In genomic region chr4:143209997-143210396, GRCm38 (mm10) we compare ENCODE assay signal across 21 mouse cellular contexts. TPM values are rescaled to one million over a fixed set of nuclear protein-coding genes. Genes with fewer than 3 reads are reported as not detected.
DNase-seq lines count a peak whose midpoint lies in the region; ATAC-seq lines count a peak whose summit lies in the region.
"Had no signal": no experiment of that assay in that cellular context is flagged by ENCODE, and none has a peak within 500 bp of the region (broad histone marks: within the 10 kb centered on the region; RNA-seq: fewer than 3 reads in every experiment).

No protein-coding gene starts in this region.

- H3K9me3 ChIP-seq in hindbrain, embryonic 14.5 days (ENCODE audit: control insufficient read depth, low read length): no peaks in the 10 kb centered on the region
- H3K9me3 ChIP-seq in hindbrain, embryonic 16.5 days (ENCODE audit: control insufficient read depth, low read length): no peaks in the 10 kb centered on the region
- H3K9me3 ChIP-seq in midbrain, embryonic 15.5 days: no peaks in the 10 kb centered on the region
- H3K9me3 ChIP-seq in midbrain, embryonic 10.5 days (replicated peaks): no peaks in the 10 kb centered on the region
- no peaks in the 10 kb centered on the region for H3K9me3 ChIP-seq in midbrain, embryonic 16.5 days (replicated peaks; ENCODE audit: control insufficient read depth, low read length, poor library complexity, severe bottlenecking)
- no peaks in the 10 kb centered on the region for H3K9me3 ChIP-seq in kidney, embryonic 16.5 days (ENCODE audit: low read length)
- H3K9me3 ChIP-seq: embryonic facial prominence, embryonic 12.5 days; forebrain, embryonic 12.5 days; heart, embryonic 12.5 days; hindbrain, embryonic 15.5 days had no signal

- H3K36me3 ChIP-seq in hindbrain, embryonic 14.5 days (replicated peaks; ENCODE audit: control insufficient read depth, insufficient read depth): no peaks in the 10 kb centered on the region
- no peaks in the 10 kb centered on the region for H3K36me3 ChIP-seq in hindbrain, embryonic 16.5 days (ENCODE audit: control insufficient read depth, insufficient read depth, low read length)
- no peaks in the 10 kb centered on the region for H3K36me3 ChIP-seq in midbrain, embryonic 15.5 days (replicated peaks)
- H3K36me3 ChIP-seq in midbrain, embryonic 10.5 days: no peaks in the 10 kb centered on the region
- no peaks in the 10 kb centered on the region for H3K36me3 ChIP-seq in midbrain, embryonic 16.5 days (ENCODE audit: control insufficient read depth, insufficient read depth, low read length)
- no peaks in the 10 kb centered on the region for H3K36me3 ChIP-seq in splenic B cell, adult 2 months (ENCODE audit: control insufficient read depth, insufficient read depth, low read length, poor library complexity, severe bottlenecking)
- H3K36me3 ChIP-seq in kidney, embryonic 16.5 days (ENCODE audit: insufficient read depth, low read length): no peaks in the 10 kb centered on the region
- H3K36me3 ChIP-seq: embryonic facial prominence, embryonic 12.5 days; forebrain, embryonic 12.5 days; heart, embryonic 12.5 days; hindbrain, embryonic 15.5 days had no signal

- H3K27ac ChIP-seq in hindbrain, embryonic 14.5 days: no peak overlapping the region
- H3K27ac ChIP-seq in hindbrain, embryonic 16.5 days (ENCODE audit: low read depth, low read length): no peak overlapping the region
- no peak overlapping the region for H3K27ac ChIP-seq in midbrain, embryonic 15.5 days
- H3K27ac ChIP-seq in midbrain, embryonic 10.5 days (replicated peaks): no peak overlapping the region
- H3K27ac ChIP-seq in midbrain, embryonic 16.5 days (ENCODE audit: low read length): no peak overlapping the region
- no peak overlapping the region for H3K27ac ChIP-seq in kidney, embryonic 16.5 days (ENCODE audit: low read length)
- H3K27ac ChIP-seq: embryonic facial prominence, embryonic 12.5 days; forebrain, embryonic 12.5 days; heart, adult 2 months; hindbrain, embryonic 15.5 days had no signal

- H3K27me3 ChIP-seq in hindbrain, embryonic 14.5 days (ENCODE audit: control insufficient read depth, insufficient read depth, low read length): no peaks in the 10 kb centered on the region
- no peaks in the 10 kb centered on the region for H3K27me3 ChIP-seq in hindbrain, embryonic 16.5 days (replicated peaks; ENCODE audit: control insufficient read depth, insufficient read depth, low read length)
- H3K27me3 ChIP-seq in midbrain, embryonic 15.5 days (replicated peaks): no peaks in the 10 kb centered on the region
- 0 out of 2 replicates have a peak, but pooled peaks cover 5% of the 10 kb centered on the region for H3K27me3 ChIP-seq in midbrain, embryonic 10.5 days (ENCODE audit: low read depth, poor library complexity, severe bottlenecking)
- H3K27me3 ChIP-seq in midbrain, embryonic 16.5 days (ENCODE audit: control insufficient read depth, insufficient read depth, low read depth, low read length): no peaks in the 10 kb centered on the region
- H3K27me3 ChIP-seq in splenic B cell, adult 2 months (ENCODE audit: control insufficient read depth, insufficient read depth, low read length, poor library complexity, severe bottlenecking): no peaks in the 10 kb centered on the region
- no peaks in the 10 kb centered on the region for H3K27me3 ChIP-seq in kidney, embryonic 16.5 days (ENCODE audit: insufficient read depth, low read length)
- H3K27me3 ChIP-seq: embryonic facial prominence, embryonic 12.5 days; forebrain, embryonic 12.5 days; heart, embryonic 12.5 days; hindbrain, embryonic 15.5 days had no signal

- H3K4me1 ChIP-seq in hindbrain, embryonic 14.5 days (replicated peaks; ENCODE audit: control insufficient read depth, insufficient read depth, low read length): peaks cover 31% of the 10 kb centered on the region
- peaks cover 17% of the 10 kb centered on the region for H3K4me1 ChIP-seq in hindbrain, embryonic 16.5 days (ENCODE audit: control insufficient read depth, insufficient read depth, low read depth, low read length)
- peaks cover 25% of the 10 kb centered on the region for H3K4me1 ChIP-seq in midbrain, embryonic 15.5 days
- peaks cover 26% of the 10 kb centered on the region for H3K4me1 ChIP-seq in midbrain, embryonic 10.5 days
- peaks cover 26% of the 10 kb centered on the region for H3K4me1 ChIP-seq in midbrain, embryonic 16.5 days (ENCODE audit: control insufficient read depth, insufficient read depth, low read length)
- peaks cover 16% of the 10 kb centered on the region for H3K4me1 ChIP-seq in kidney, embryonic 16.5 days (ENCODE audit: insufficient read depth, low read length)

- 69% methylated on average over 2 of the region's 2 CpGs for WGBS in hindbrain, embryonic 14.5 days
- WGBS in hindbrain, embryonic 16.5 days: 78% methylated on average over 2 of the region's 2 CpGs
- 54% methylated on average over 2 of the region's 2 CpGs for WGBS in midbrain, embryonic 15.5 days
- 84% methylated on average over 2 of the region's 2 CpGs for WGBS in midbrain, embryonic 10.5 days
- 62% methylated on average over 2 of the region's 2 CpGs for WGBS in midbrain, embryonic 16.5 days
- 92% methylated on average over 2 of the region's 2 CpGs for WGBS in kidney, embryonic 16.5 days

- DNase-seq in hindbrain, embryonic 14.5 days (ENCODE audit: low spot score): no peak
- DNase-seq in midbrain, embryonic 10.5 days (ENCODE audit: low spot score): no peak
- DNase-seq in splenic B cell, adult 2 months (ENCODE audit: low read depth, low spot score): peak; percentile 27
- DNase-seq: adrenal gland, postnatal 14 days; B cell, adult 2 months; cerebellum, adult 11-12 months; cerebellum, adult 9-10 months; cerebellum, postnatal 25 days; forebrain, postnatal 0 days; gastrocnemius, postnatal 14 days; heart, adult 2 months had no signal

- peak overlapping the region; percentile 85 for H3K4me2 ChIP-seq in hindbrain, embryonic 14.5 days (replicated peaks)
- no peak overlapping the region for H3K4me2 ChIP-seq in hindbrain, embryonic 16.5 days (ENCODE audit: low read length)
- peak overlapping the region; percentile 22 for H3K4me2 ChIP-seq in midbrain, embryonic 15.5 days
- peak overlapping the region; percentile 18; the same call in 1 of the 2 replicates for H3K4me2 ChIP-seq in midbrain, embryonic 16.5 days (ENCODE audit: low read length)
- no peak overlapping the region for H3K4me2 ChIP-seq in kidney, embryonic 16.5 days (replicated peaks; ENCODE audit: low read depth, low read length)
- H3K4me2 ChIP-seq: heart, embryonic 12.5 days had no signal

- H3K4me3 ChIP-seq in hindbrain, embryonic 14.5 days (replicated peaks; ENCODE audit: low read length): no peak overlapping the region
- H3K4me3 ChIP-seq in hindbrain, embryonic 16.5 days (ENCODE audit: low read length): no peak overlapping the region
- H3K4me3 ChIP-seq in midbrain, embryonic 15.5 days: no peak overlapping the region
- no peak overlapping the region for H3K4me3 ChIP-seq in midbrain, embryonic 10.5 days
- H3K4me3 ChIP-seq in midbrain, embryonic 16.5 days (ENCODE audit: low read depth, low read length): no peak overlapping the region
- no peak overlapping the region for H3K4me3 ChIP-seq in kidney, embryonic 16.5 days (ENCODE audit: low read length)
- H3K4me3 ChIP-seq: embryonic facial prominence, embryonic 12.5 days; heart, adult 2 months; heart, embryonic 12.5 days had no signal

- no peak for ATAC-seq in hindbrain, embryonic 14.5 days (ENCODE audit: low FRiP score)
- no peak for ATAC-seq in hindbrain, embryonic 16.5 days
- ATAC-seq in midbrain, embryonic 15.5 days (replicated peaks): no peak
- ATAC-seq in midbrain, embryonic 16.5 days: no peak
- no peak for ATAC-seq in kidney, embryonic 16.5 days (ENCODE audit: low FRiP score, low TSS enrichment)
- ATAC-seq: CD4-positive, CD25-positive, alpha-beta regulatory T cell, adult 4 months; forebrain, postnatal 0 days; inflammation-experienced regulatory T-cells, adult 6 months had no signal

- H3K9ac ChIP-seq in hindbrain, embryonic 14.5 days: peak overlapping the region; percentile 40; the same call in 1 of the 2 replicates
- H3K9ac ChIP-seq in hindbrain, embryonic 16.5 days (ENCODE audit: low read depth, low read length): no peak overlapping the region
- no peak overlapping the region for H3K9ac ChIP-seq in midbrain, embryonic 15.5 days
- H3K9ac ChIP-seq in midbrain, embryonic 16.5 days (ENCODE audit: low read depth, low read length): no peak overlapping the region
- no peak overlapping the region for H3K9ac ChIP-seq in kidney, embryonic 16.5 days (replicated peaks; ENCODE audit: low read length)
- H3K9ac ChIP-seq: embryonic facial prominence, embryonic 12.5 days; forebrain, embryonic 12.5 days; heart, embryonic 12.5 days had no signal

RNA-seq across cellular contexts. Expression of gene Prdm2, which starts 2.8 kb away (rescaled TPM):
- polyA plus RNA-seq in hindbrain, embryonic 14.5 days (2014; fragmentation: Nextera tagmentation; extraction: Ambion mirVana): 15.3 and 16.1 TPM in 2 replicates
- 12.0 and 13.5 TPM in 2 replicates for polyA plus RNA-seq in hindbrain, embryonic 16.5 days (2015; fragmentation: Nextera tagmentation; extraction: Ambion mirVana)
- 16.5 TPM in 2 replicates for polyA plus RNA-seq in midbrain, embryonic 15.5 days (2015; fragmentation: Nextera tagmentation; extraction: Ambion mirVana)
- 14.2 and 16.6 TPM in 2 replicates for polyA plus RNA-seq in midbrain, embryonic 10.5 days (2016; fragmentation: Nextera tagmentation; extraction: Ambion mirVana)
- polyA plus RNA-seq in midbrain, embryonic 16.5 days (2015; fragmentation: Nextera tagmentation; extraction: Ambion mirVana): 13.4 and 16.0 TPM in 2 replicates
- 9.7 and 11.6 TPM in 2 replicates for polyA plus RNA-seq in kidney, embryonic 16.5 days (2015; fragmentation: Nextera tagmentation; extraction: Ambion mirVana)

Comparison
In these comparisons a context has a peak if more than half of its experiments do, and no peak if none do; other contexts are left out.
1. H3K4me2 ChIP-seq: peak in hindbrain, embryonic 14.5 days (single experiment), midbrain, embryonic 15.5 days (single experiment) and midbrain, embryonic 16.5 days (single experiment); none in hindbrain, embryonic 16.5 days (single experiment) and kidney, embryonic 16.5 days (single experiment).